In the genomic region with DNA sequence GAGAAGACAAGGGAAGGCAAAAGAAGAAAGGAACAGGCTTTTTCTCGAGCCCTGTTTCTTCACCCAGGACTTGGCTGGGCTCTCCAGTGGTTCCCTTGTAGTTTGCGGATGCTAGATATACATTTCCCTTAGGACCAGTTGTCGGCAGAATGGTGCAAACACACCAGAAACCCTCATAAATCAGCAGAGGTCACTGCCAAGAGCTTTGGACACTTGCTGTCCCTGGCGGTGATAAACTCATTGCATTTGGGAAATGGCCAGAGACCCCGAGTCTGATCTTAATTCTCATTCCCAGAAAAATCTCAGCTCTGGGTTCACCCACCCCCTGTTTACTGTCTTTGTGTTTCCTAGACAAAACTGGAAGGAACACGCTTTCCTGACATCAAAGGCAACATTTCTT, we compare ENCODE assay signal across 21 mouse cellular contexts.
DNase-seq lines count a peak whose midpoint lies in the region; ATAC-seq and TF ChIP-seq lines count a peak whose summit lies in the region.
"Had no signal": no experiment of that assay in that cellular context is flagged by ENCODE, and none has a peak within 500 bp of the region (broad histone marks: within the 10 kb centered on the region; RNA-seq: fewer than 3 reads in every experiment).

No protein-coding gene starts in this region.

- no peak for TF ChIP-seq CTCF in olfactory bulb, adult 2 months (IDR thresholded peaks at IDR 0.05; ENCODE audit: insufficient read depth, low read depth, low read length)

- H3K4me1 ChIP-seq in hindbrain, embryonic 10.5 days (replicated peaks) = peaks cover 5% of the 10 kb centered on the region; the same call in 1 of the 2 replicates
- H3K4me1 ChIP-seq in hindbrain, embryonic 14.5 days (replicated peaks; ENCODE audit: control insufficient read depth, insufficient read depth, low read length) = no peaks in the 10 kb centered on the region; the same call in 1 of the 2 replicates
- H3K4me1 ChIP-seq in midbrain, embryonic 10.5 days = peaks cover 19% of the 10 kb centered on the region
- H3K4me1 ChIP-seq in midbrain, embryonic 14.5 days (ENCODE audit: control insufficient read depth, insufficient read depth, low read length) = no peaks in the 10 kb centered on the region
- peaks cover 29% of the 10 kb centered on the region for H3K4me1 ChIP-seq in olfactory bulb, adult 2 months (ENCODE audit: control insufficient read depth, insufficient read depth, low read length)
- H3K4me1 ChIP-seq: embryonic facial prominence, embryonic 13.5 days had no signal

- DNase-seq in hindbrain, embryonic 10.5 days (ENCODE audit: low spot score) = no peak
- no peak for DNase-seq in hindbrain, embryonic 14.5 days (ENCODE audit: low spot score)
- peak; percentile 69 for DNase-seq in kidney, postnatal 14 days
- no peak for DNase-seq in kidney, adult 8-10 months
- no peak for DNase-seq in midbrain, embryonic 10.5 days (ENCODE audit: low spot score)
- no peak for DNase-seq in midbrain, embryonic 14.5 days
- DNase-seq: adrenal gland, adult 2 months; cerebellum, adult 11 months; cerebellum, adult 8-10 months; cerebellum, postnatal 36 days; forebrain, postnatal 0 days; gastrocnemius, postnatal 14 days; heart, adult 2 months; heart, postnatal 14 days had no signal

- no peaks in the 10 kb centered on the region for H3K36me3 ChIP-seq in hindbrain, embryonic 10.5 days
- H3K36me3 ChIP-seq in hindbrain, embryonic 14.5 days (replicated peaks; ENCODE audit: control insufficient read depth, insufficient read depth) = no peaks in the 10 kb centered on the region
- no peaks in the 10 kb centered on the region for H3K36me3 ChIP-seq in midbrain, embryonic 10.5 days
- no peaks in the 10 kb centered on the region for H3K36me3 ChIP-seq in midbrain, embryonic 14.5 days (ENCODE audit: control insufficient read depth, insufficient read depth, low read length)
- H3K36me3 ChIP-seq: embryonic facial prominence, embryonic 13.5 days; forebrain, embryonic 12.5 days; heart, embryonic 15.5 days; hindbrain, embryonic 15.5 days had no signal

- no peak overlapping the region for H3K4me3 ChIP-seq in hindbrain, embryonic 10.5 days
- no peak overlapping the region for H3K4me3 ChIP-seq in hindbrain, embryonic 14.5 days (replicated peaks; ENCODE audit: low read length)
- H3K4me3 ChIP-seq in midbrain, embryonic 10.5 days = no peak overlapping the region
- no peak overlapping the region for H3K4me3 ChIP-seq in midbrain, embryonic 14.5 days (replicated peaks; ENCODE audit: low read depth, low read length)
- H3K4me3 ChIP-seq in olfactory bulb, adult 2 months (ENCODE audit: insufficient read depth, low read depth, low read length) = no peak overlapping the region
- H3K4me3 ChIP-seq: embryonic facial prominence, embryonic 13.5 days; forebrain, embryonic 12.5 days; heart, adult 2 months; heart, embryonic 15.5 days; hindbrain, embryonic 15.5 days had no signal

- 0 out of 2 replicates have a peak overlapping the region, but pooled peaks have one; percentile 36 for H3K27ac ChIP-seq in hindbrain, embryonic 10.5 days
- H3K27ac ChIP-seq in hindbrain, embryonic 14.5 days = no peak overlapping the region
- 0 out of 2 replicates have a peak overlapping the region, but pooled peaks have one; percentile 13 for H3K27ac ChIP-seq in midbrain, embryonic 10.5 days (replicated peaks)
- H3K27ac ChIP-seq in midbrain, embryonic 14.5 days (replicated peaks; ENCODE audit: low read depth, low read length) = no peak overlapping the region
- 0 out of 2 replicates have a peak overlapping the region, but pooled peaks have one; percentile 8 for H3K27ac ChIP-seq in olfactory bulb, adult 2 months (ENCODE audit: insufficient read depth, low read depth, low read length)
- H3K27ac ChIP-seq: embryonic facial prominence, embryonic 13.5 days; forebrain, embryonic 12.5 days; heart, adult 2 months; heart, embryonic 15.5 days; hindbrain, embryonic 15.5 days had no signal

- no peak for TF ChIP-seq POLR2A in olfactory bulb, adult 2 months (IDR thresholded peaks at IDR 0.05; ENCODE audit: insufficient read depth, low read depth, low read length)

- no peaks in the 10 kb centered on the region for H3K9me3 ChIP-seq in hindbrain, embryonic 10.5 days
- no peaks in the 10 kb centered on the region for H3K9me3 ChIP-seq in hindbrain, embryonic 14.5 days (ENCODE audit: control insufficient read depth, low read length)
- H3K9me3 ChIP-seq in midbrain, embryonic 10.5 days (replicated peaks) = no peaks in the 10 kb centered on the region
- H3K9me3 ChIP-seq in midbrain, embryonic 14.5 days (ENCODE audit: control insufficient read depth, low read length) = no peaks in the 10 kb centered on the region
- H3K9me3 ChIP-seq: embryonic facial prominence, embryonic 13.5 days; forebrain, embryonic 12.5 days; heart, embryonic 15.5 days; hindbrain, embryonic 15.5 days had no signal

- H3K9ac ChIP-seq in hindbrain, embryonic 14.5 days = no peak overlapping the region
- H3K9ac ChIP-seq in midbrain, embryonic 14.5 days (replicated peaks; ENCODE audit: low read length) = no peak overlapping the region
- H3K9ac ChIP-seq: embryonic facial prominence, embryonic 13.5 days; forebrain, embryonic 12.5 days; forebrain, postnatal 0 days; heart, embryonic 15.5 days; hindbrain, embryonic 15.5 days had no signal

- H3K27me3 ChIP-seq in hindbrain, embryonic 10.5 days (ENCODE audit: insufficient read depth, poor library complexity, severe bottlenecking) = no peaks in the 10 kb centered on the region
- no peaks in the 10 kb centered on the region for H3K27me3 ChIP-seq in hindbrain, embryonic 14.5 days (ENCODE audit: control insufficient read depth, insufficient read depth, low read length)
- H3K27me3 ChIP-seq in midbrain, embryonic 10.5 days (ENCODE audit: low read depth, poor library complexity, severe bottlenecking) = no peaks in the 10 kb centered on the region
- H3K27me3 ChIP-seq in midbrain, embryonic 14.5 days (ENCODE audit: control insufficient read depth, insufficient read depth, low read length) = no peaks in the 10 kb centered on the region
- H3K27me3 ChIP-seq: CH12.LX; embryonic facial prominence, embryonic 13.5 days; forebrain, embryonic 12.5 days; heart, embryonic 15.5 days; hindbrain, embryonic 15.5 days had no signal

- no peak overlapping the region for H3K4me2 ChIP-seq in hindbrain, embryonic 14.5 days (replicated peaks)
- no peak overlapping the region for H3K4me2 ChIP-seq in midbrain, embryonic 14.5 days (ENCODE audit: low read length)
- H3K4me2 ChIP-seq: embryonic facial prominence, embryonic 13.5 days; forebrain, embryonic 12.5 days; heart, embryonic 11.5 days; heart, embryonic 15.5 days; hindbrain, embryonic 15.5 days had no signal

- WGBS in hindbrain, embryonic 10.5 days = 75% methylated on average over 6 of the region's 6 CpGs
- 56% methylated on average over 6 of the region's 6 CpGs for WGBS in hindbrain, embryonic 14.5 days
- WGBS in midbrain, embryonic 10.5 days = 72% methylated on average over 6 of the region's 6 CpGs
- 70% methylated on average over 6 of the region's 6 CpGs for WGBS in midbrain, embryonic 14.5 days
- WGBS in olfactory bulb, adult 2 months = 54% methylated on average over 6 of the region's 6 CpGs

- no peak for ATAC-seq in hindbrain, embryonic 14.5 days (ENCODE audit: low FRiP score)
- no peak for ATAC-seq in midbrain, embryonic 14.5 days (ENCODE audit: low FRiP score, low TSS enrichment)
- ATAC-seq: forebrain, postnatal 0 days had no signal

Comparison
In these comparisons a context has a peak if more than half of its experiments do, and no peak if none do; other contexts are left out.
1. H3K27ac ChIP-seq: peak in hindbrain, embryonic 10.5 days (single experiment), midbrain, embryonic 10.5 days (single experiment) and olfactory bulb, adult 2 months (single experiment); none in hindbrain, embryonic 14.5 days (single experiment) and midbrain, embryonic 14.5 days (single experiment).